Mouse (Mus musculus) testis, adult 2 months (tissue): ENCODE measurements around the gene Mtnr1b. TPM values are rescaled to one million over a fixed set of nuclear protein-coding genes. Genes with fewer than 3 reads are reported as not detected.

Experiments used
- H3K27ac ChIP-seq: fragments of 200-500 bp; 2 replicates; pipeline ENCODE4 v1.5.1; 2012; ENCODE audit warnings: low read depth, low read length; ENCODE audit not compliant: control insufficient read depth, insufficient read depth
- H3K27me3 ChIP-seq: fragments of 200-500 bp; 2 replicates; pipeline ENCODE4 v1.6.1; 2012; ENCODE audit warnings: mild to moderate bottlenecking, low read length, moderate library complexity; ENCODE audit not compliant: control insufficient read depth, insufficient read depth
- H3K36me3 ChIP-seq: fragments of 200-500 bp; 2 replicates; pipeline ENCODE4 v1.6.1; 2012; ENCODE audit warnings: mild to moderate bottlenecking, low read length; ENCODE audit not compliant: control insufficient read depth, insufficient read depth
- H3K4me1 ChIP-seq: fragments of 200-500 bp; 2 replicates; pipeline ENCODE4 v1.6.1; 2012; ENCODE audit warnings: low read length; ENCODE audit not compliant: control insufficient read depth, insufficient read depth
- H3K4me3 ChIP-seq: fragments of 200-500 bp; 2 replicates; pipeline ENCODE4 v1.5.1; 2012; ENCODE audit warnings: low read depth, mild to moderate bottlenecking, low read length, moderate library complexity, mixed read lengths; ENCODE audit not compliant: control insufficient read depth
- CTCF ChIP-seq: fragments of 200-500 bp; IDR thresholded peaks from 2 replicates; pipeline ENCODE4 v1.5.1; 2012; ENCODE audit warnings: low read depth, mild to moderate bottlenecking, inconsistent platforms, low read length, moderate library complexity; ENCODE audit not compliant: control insufficient read depth, insufficient read depth, insufficient replicate concordance
- POLR2A ChIP-seq: fragments of 200-500 bp; IDR thresholded peaks from 2 replicates; pipeline ENCODE4 v1.6.1; 2012; ENCODE audit warnings: low read depth, mild to moderate bottlenecking, inconsistent platforms, low read length, moderate library complexity; ENCODE audit not compliant: control insufficient read depth
- polyA plus RNA-seq: library from polyadenylated mRNA; depleted of rRNA; stranded (reverse); fragments of >200 nt; gene quantifications from 2 replicates; pipeline ENCODE4 v1.2.3, GENCODE M21; 2012; rRNA removed

The Mtnr1b gene
- polyA plus RNA-seq, result not detected in 2 replicates

DNA sequence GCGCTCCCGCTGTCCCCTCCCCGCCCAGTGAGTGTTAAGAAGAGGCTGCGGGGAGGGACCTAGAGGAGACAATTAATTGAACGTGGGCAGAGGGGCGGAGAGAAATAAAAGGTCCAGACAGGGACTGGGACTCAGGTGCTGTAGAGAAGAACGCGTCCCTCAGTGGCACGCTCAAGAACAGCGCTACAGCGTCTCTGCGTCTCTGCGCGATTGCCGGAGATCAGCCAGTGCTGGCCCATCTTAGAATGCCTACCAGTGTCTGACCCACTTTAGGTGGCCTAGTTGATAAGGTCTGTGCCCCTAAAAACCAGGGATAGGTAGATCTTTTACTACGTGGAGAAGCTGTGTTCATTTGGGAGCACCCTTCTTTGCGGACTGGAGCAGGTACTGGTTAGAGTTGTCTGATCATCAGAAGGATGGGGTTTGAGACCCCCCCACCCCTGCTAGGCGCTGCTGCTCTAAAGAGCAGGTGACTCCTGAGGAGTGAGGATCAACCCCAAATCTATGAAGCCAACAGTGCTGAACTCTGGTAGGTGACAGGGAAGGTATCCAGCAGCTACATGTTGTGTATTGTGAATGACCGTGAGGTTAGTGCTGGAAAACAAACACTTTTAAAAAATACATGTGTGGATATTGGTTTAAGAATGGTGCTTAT lies at the start of gene Mtnr1b:
Mtnr1b (minus strand) TSS at position 51 of the 655 bp plus-strand sequence.
- Histone ChIP-seq H3K36me3 (no peaks in the 10 kb centered on the region), H3K4me1 (peaks cover 4% of the 10 kb centered on the region; the same call in 1 of the 2 replicates), H3K27me3 (no peaks in the 10 kb centered on the region), H3K4me3 (no peak within 1 kb of the TSS), H3K27ac (no peak within 1 kb of the TSS)
- no peak for TF ChIP-seq CTCF
- no peak for TF ChIP-seq POLR2A

DNA sequence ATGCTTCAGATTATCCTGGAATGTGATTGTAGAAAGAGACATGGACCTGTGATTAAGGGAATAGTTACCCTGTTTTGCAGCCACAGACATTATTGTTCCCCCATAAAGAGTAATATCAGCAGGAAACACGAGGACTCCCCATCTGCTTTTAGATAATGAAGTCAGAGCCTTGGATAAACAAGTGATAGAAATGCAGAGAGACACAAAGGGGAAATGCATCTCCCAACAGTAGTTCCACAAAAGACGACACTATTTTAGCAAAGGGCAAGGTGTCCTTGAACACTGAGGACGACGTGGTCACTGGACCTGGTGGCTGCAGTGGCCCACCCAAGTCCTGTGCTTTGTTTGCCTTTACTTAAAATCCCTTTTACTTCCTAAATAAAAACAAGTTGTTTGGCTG lies 45.9 kb upstream of the Mtnr1b start:
- no peaks in the 10 kb centered on the region for H3K36me3 ChIP-seq

DNA sequence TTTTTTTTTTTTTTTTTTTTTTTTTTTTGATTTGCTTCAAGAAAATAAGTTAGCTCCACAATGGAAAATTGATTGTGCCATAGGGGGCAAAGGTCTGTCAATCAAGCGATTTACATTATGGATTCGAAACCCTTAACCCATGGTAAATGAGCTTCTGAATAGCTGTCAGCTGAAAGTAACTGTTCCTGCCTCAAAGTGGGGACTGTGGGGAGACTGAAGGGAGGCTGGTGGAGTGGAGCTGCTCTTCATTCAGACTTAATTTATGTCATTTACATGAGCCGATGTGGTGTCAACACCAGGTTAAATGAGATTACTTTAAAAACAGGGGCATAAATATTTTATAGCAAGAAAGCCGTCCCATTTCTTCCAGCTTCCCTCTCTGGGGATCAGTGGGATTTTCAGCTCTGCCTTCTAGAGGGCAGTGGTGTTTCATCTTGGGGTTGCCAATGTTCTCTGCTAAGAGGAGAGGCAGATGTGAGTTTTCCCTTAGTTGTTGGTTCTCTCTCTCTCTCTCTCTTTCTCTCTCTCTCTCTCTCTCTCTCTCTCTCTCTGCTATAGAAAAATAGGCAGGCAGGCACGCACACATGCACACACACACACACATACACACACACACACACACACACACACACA lies 45.1 kb upstream of the Mtnr1b start:
- H3K4me3 ChIP-seq, result no peak overlapping the region
- H3K36me3 ChIP-seq, result no peaks in the 10 kb centered on the region
- no peaks in the 10 kb centered on the region for H3K27me3 ChIP-seq
- TF ChIP-seq CTCF (no peak), POLR2A (no peak)
- no peak overlapping the region for H3K27ac ChIP-seq
- H3K4me1 ChIP-seq, result no peaks in the 10 kb centered on the region

More for the DNA sequence above, 45.9 kb upstream of the Mtnr1b start:
- H3K27me3 ChIP-seq, result no peaks in the 10 kb centered on the region
- TF ChIP-seq POLR2A (no peak), CTCF (no peak)
- no peak overlapping the region for H3K4me3 ChIP-seq
- no peak overlapping the region for H3K27ac ChIP-seq
- H3K4me1 ChIP-seq, result no peaks in the 10 kb centered on the region

DNA sequence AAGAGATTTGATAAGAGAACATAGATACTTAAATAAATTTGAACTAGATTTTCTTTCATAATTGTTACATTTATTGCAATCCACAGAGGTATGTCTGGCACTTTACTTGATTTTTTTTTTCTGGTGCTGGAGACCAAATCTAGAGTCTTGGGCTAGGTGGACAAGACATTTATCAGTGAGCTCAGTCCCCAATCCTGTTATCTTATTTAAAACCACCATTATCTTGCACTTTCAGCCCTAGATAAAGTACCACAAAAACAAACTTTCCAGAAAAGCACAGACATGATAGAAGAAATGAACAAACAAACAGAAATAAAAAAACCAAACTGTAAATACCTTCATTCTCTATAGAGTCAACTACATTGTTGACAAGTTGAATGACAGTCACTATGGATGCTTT lies 42.2 kb upstream of the Mtnr1b start:
- H3K4me1 ChIP-seq, result no peaks in the 10 kb centered on the region
- no peak overlapping the region for H3K27ac ChIP-seq
- no peaks in the 10 kb centered on the region for H3K36me3 ChIP-seq
- H3K4me3 ChIP-seq, result no peak overlapping the region
- H3K27me3 ChIP-seq, result no peaks in the 10 kb centered on the region
- TF ChIP-seq CTCF (no peak), POLR2A (no peak)

DNA sequence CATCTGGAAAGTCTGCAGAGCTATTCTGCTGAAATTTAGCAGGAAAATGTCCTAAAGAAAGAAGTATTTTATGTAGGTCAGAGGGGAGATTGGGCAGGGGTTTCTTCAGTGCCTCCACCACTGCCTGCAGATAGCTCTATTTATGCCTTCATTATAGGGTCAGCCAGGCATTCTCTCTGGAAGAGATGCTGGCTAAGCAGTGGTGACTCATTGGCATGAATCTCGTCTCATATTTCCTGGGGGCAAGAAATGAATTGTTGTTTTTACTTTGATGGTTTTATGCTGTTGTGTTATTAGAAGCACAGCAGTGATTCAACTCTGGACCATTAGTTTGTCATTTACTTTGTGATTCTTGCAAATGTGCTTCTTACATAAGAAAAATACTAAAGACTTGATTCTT lies 38.4 kb upstream of the Mtnr1b start:
- TF ChIP-seq POLR2A (no peak), CTCF (no peak)
- Histone ChIP-seq H3K27ac (no peak overlapping the region), H3K4me1 (no peaks in the 10 kb centered on the region), H3K36me3 (no peaks in the 10 kb centered on the region), H3K4me3 (no peak overlapping the region), H3K27me3 (no peaks in the 10 kb centered on the region)

DNA sequence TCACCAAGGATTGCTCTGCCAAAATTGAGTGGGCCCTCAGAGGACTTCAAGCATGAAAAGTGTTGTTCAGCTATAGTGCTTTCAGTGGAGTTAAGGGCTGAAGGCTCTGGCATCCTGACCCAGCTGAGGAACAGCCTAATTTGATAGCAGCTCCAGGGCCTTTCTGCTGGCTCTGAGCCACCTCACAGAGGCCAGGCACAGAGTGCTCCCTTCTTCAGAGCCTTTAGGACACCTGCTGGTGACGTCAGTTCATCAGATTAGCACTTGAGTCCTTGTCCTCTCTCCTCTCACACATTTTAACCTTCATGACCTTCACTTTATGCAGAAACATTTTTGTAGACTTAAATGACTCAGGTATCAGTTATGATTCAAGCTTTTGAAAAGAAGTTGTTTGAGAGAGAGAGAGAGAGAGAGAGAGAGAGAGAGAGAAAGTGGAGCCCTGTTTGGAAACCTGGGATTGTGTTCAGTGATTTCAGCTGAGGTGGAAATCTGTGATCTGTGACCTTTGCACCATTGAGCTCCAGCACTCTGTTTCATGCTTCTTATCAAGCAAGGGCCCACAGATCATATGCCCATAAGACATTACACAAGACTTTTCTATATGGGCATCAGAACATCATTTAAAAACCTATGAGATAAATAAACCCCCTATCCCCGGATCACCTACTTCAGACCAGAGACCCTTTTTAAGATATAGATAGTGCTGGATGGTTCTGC lies 35.2 kb upstream of the Mtnr1b start:
- no peak overlapping the region for H3K27ac ChIP-seq
- no peaks in the 10 kb centered on the region for H3K36me3 ChIP-seq
- no peak overlapping the region for H3K4me3 ChIP-seq
- TF ChIP-seq CTCF, result no peak
- TF ChIP-seq POLR2A, result no peak
- H3K4me1 ChIP-seq, result no peaks in the 10 kb centered on the region
- no peaks in the 10 kb centered on the region for H3K27me3 ChIP-seq

DNA sequence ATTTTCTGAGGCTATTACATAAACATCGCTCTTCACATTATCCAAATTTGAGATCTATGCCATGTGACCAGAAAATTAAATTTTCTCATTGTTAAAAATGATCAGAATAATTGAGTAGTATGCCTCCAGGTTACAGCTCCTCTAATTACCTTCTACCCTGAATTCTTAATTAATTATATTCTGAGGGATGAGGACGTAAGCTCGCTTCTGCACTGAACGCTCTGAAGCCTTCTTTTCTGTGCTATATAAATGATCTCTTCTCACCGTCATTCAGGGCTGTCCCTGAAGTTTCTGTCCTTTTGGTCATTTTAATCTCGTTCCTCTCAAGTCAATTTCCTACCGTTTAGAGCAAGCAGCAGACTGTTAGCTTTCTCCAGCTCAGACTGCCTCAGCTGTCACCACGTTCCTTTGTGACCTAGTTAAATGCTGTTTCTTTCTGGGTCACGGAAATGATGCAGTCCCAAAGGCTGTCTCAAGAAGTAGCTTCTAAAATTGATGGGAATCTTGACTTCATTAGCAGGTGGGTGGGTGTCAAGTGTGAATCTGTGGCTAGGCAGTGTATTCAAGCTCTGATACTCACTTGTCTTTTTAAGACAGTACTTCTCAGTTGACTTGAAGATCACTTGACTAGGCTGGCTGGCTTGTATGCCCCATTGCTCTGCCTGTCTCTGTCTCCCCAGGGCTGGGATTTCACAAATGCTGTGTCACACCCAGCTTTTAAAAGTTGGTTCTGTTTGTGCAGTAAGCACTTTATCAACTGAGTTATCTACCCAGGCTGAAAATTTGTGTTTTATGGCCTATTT lies 29.8 kb upstream of the Mtnr1b start:
- H3K36me3 ChIP-seq, result no peaks in the 10 kb centered on the region
- H3K27ac ChIP-seq, result no peak overlapping the region
- no peaks in the 10 kb centered on the region for H3K27me3 ChIP-seq
- no peak for TF ChIP-seq CTCF
- TF ChIP-seq POLR2A, result no peak
- H3K4me3 ChIP-seq, result no peak overlapping the region
- no peaks in the 10 kb centered on the region for H3K4me1 ChIP-seq

DNA sequence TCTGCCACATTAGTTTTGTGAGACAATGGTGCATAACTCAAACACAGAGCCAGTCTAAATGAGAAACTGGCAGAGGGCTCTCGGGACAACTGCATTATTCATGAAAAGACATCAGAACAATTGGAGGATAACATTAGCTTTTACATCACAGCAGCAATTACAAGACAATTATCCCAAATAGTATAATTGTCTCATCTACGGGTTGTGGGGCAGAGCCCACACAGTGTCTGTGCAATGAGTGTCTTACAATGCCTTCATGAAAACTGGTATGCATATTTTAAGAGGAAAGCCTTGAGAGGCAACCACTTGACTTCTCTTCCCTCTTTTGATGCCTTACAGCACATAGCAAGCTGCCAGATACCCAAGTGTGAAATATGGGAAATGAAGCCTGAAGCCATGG lies 23.8 kb upstream of the Mtnr1b start:
- TF ChIP-seq CTCF (no peak), POLR2A (no peak)
- H3K36me3 ChIP-seq, result no peaks in the 10 kb centered on the region
- H3K27me3 ChIP-seq, result no peaks in the 10 kb centered on the region
- no peak overlapping the region for H3K27ac ChIP-seq
- H3K4me1 ChIP-seq, result no peaks in the 10 kb centered on the region
- no peak overlapping the region for H3K4me3 ChIP-seq
